Mouse (Mus musculus) embryonic facial prominence, embryonic 14.5 days (tissue): ENCODE results near the gene Ncbp1. TPM values are rescaled to one million over a fixed set of nuclear protein-coding genes. Genes with fewer than 3 reads are reported as not detected.
A peak's percentile ranks its signal among the peaks of the same experiment; 100 is the strongest.

Experiments used
- ATAC-seq: fragments of 200-750 bp; cut with Nextera tagmentation; 2 replicates; pipeline ENCODE4 v1.8.0; 2017; ENCODE audit warnings: low read depth, moderate number of reproducible peaks, moderate TSS enrichment
- DNase-seq: peaks from one replicate; pipeline ENCODE4 v3.0.0-alpha.2; 2015; ENCODE audit warnings: low spot score
- H3K27ac ChIP-seq: fragments of 300-500 bp; sonication (generic); replicated peaks from 2 replicates; pipeline ENCODE4 v1.5.1; 2014; ENCODE audit warnings: low read depth, mild to moderate bottlenecking, low read length, moderate library complexity
- H3K27me3 ChIP-seq: fragments of 300-500 bp; sonication (generic); replicated peaks from 2 replicates; pipeline ENCODE4 v1.6.1; 2014; ENCODE audit warnings: low read length; ENCODE audit not compliant: control insufficient read depth, insufficient read depth
- H3K36me3 ChIP-seq: fragments of 300-500 bp; sonication (generic); 2 replicates; pipeline ENCODE4 v1.6.1; 2014; ENCODE audit warnings: low read length, mixed read lengths; ENCODE audit not compliant: control insufficient read depth, insufficient read depth
- H3K4me1 ChIP-seq: fragments of 300-500 bp; sonication (generic); 2 replicates; pipeline ENCODE4 v1.6.1; 2014; ENCODE audit warnings: antibody characterized with exemption, low read length; ENCODE audit not compliant: control insufficient read depth, insufficient read depth
- H3K4me2 ChIP-seq: fragments of 300-500 bp; sonication (generic); 2 replicates; pipeline ENCODE4 v1.6.1; 2014; ENCODE audit warnings: low read depth, mild to moderate bottlenecking, low read length, moderate library complexity, mixed read lengths
- H3K4me3 ChIP-seq: fragments of 300-500 bp; sonication (generic); 2 replicates; pipeline ENCODE4 v1.5.1; 2014; ENCODE audit warnings: low read depth, mild to moderate bottlenecking, low read length
- H3K9ac ChIP-seq: fragments of 300-500 bp; sonication (generic); 2 replicates; pipeline ENCODE4 v1.6.1; 2014; ENCODE audit warnings: low read depth, mild to moderate bottlenecking, low read length, moderate library complexity, mixed read lengths
- H3K9me3 ChIP-seq: fragments of 300-500 bp; sonication (generic); 2 replicates; pipeline ENCODE4 v1.6.1; 2016; ENCODE audit warnings: low read length; ENCODE audit not compliant: control insufficient read depth
- WGBS: fragments of 180-500 bp; shearing (Covaris S2); extraction: QIAGEN DNeasy Blood & Tissue Kit; methylation state at CpG from one replicate; pipeline ENCODE4 v1.1.7; 2014; 5-methylcytosine and 5-hydroxymethylcytosine counted together
- polyA plus RNA-seq: library from polyadenylated mRNA; unstranded; fragments of >200 nt; fragmentation: Nextera tagmentation; extraction: Ambion mirVana; gene quantifications from 2 replicates; pipeline ENCODE4 v1.2.1, GENCODE M21; 2014

The Ncbp1 gene
- polyA plus RNA-seq, 1 experiment from 2014 or later, result 70.1 TPM

DNA sequence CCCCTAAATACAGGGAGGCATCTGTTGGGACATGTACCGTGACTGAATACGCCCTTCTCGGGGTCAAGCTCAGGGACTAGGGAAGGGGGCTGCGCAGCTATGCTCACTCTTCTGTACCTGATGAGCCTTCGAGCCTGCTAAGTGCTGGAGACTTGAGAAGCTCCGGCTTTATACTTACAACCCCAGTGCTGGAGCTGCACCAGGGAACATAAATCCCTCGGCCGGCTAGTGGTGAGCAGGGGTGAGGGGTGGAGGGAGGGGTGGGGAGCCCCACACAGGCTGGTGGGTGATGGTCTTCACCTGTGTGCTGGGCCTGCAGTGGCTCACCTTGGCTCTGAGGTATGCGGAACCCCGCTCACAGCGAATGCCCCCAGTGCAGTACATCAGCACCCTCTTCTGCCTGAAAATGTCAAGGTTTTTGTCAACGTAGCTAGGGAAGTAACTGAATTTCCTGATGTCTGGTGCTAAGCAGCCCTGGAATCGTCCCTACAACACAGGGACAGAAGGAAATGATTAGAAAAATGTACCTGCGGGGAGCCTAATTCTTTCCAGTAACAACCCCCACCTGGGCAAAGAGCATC is 18.8 kb upstream of the Ncbp1 start:
- H3K9me3 ChIP-seq, result no peaks in the 10 kb centered on the region
- H3K36me3 ChIP-seq, result peaks cover 98% of the 10 kb centered on the region
- ATAC-seq (no peak), DNase-seq (no peak)
- H3K27me3 ChIP-seq, result no peaks in the 10 kb centered on the region
- WGBS, result 91% methylated on average over 14 of the region's 14 CpGs
- no peak overlapping the region for H3K4me2 ChIP-seq
- no peak overlapping the region for H3K4me3 ChIP-seq
- H3K27ac ChIP-seq, result no peak overlapping the region
- no peak overlapping the region for H3K9ac ChIP-seq
- H3K4me1 ChIP-seq, result no peaks in the 10 kb centered on the region

- Histone ChIP-seq H3K36me3 (peaks cover 98% of the 10 kb centered on the region), H3K9ac (no peak overlapping the region), H3K27ac (no peak overlapping the region), H3K9me3 (no peaks in the 10 kb centered on the region), H3K4me1 (no peaks in the 10 kb centered on the region), H3K4me2 (no peak overlapping the region), H3K4me3 (no peak overlapping the region), H3K27me3 (no peaks in the 10 kb centered on the region)
- WGBS, result 74% methylated on average over 3 of the region's 3 CpGs
- DNase-seq, result no peak
- ATAC-seq, result no peak
Measured at GRCm38 (mm10) chr4:46120767-46121166, 17.6 kb upstream of the Ncbp1 start.

- Histone ChIP-seq H3K4me1 (no peaks in the 10 kb centered on the region), H3K9me3 (no peaks in the 10 kb centered on the region), H3K27me3 (no peaks in the 10 kb centered on the region), H3K9ac (no peak overlapping the region), H3K4me2 (no peak overlapping the region), H3K27ac (no peak overlapping the region), H3K4me3 (no peak overlapping the region), H3K36me3 (peaks cover 93% of the 10 kb centered on the region)
- DNase-seq (no peak), ATAC-seq (no peak)
- 92% methylated on average over 6 of the region's 6 CpGs for WGBS
Measured at GRCm38 (mm10) chr4:46123358-46123757, 15.1 kb upstream of the Ncbp1 start.

DNA sequence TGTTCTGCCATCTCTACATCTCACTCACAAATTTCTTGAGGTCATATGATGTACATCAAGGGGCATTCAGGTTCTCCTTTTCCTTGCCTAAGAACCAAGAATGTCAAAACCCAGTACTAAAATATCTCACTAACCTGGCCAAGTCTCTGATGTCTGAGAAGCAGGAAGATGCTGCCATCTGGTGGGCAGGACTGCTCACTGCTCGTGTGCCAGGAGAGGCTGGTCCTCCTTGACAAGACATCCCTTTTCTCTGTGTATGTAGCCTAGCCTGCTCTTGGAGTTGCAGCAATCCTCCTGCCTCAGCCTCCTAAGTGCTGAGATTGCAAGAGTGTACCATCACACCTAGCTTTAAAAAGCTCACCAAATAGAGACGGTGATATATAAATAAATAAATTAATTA is 11.9 kb upstream of the Ncbp1 start:
- H3K4me1 ChIP-seq, result no peaks in the 10 kb centered on the region
- ATAC-seq (peak; percentile 77), DNase-seq (peak; percentile 77)
- no peak overlapping the region for H3K4me2 ChIP-seq
- no peaks in the 10 kb centered on the region for H3K9me3 ChIP-seq
- no peak overlapping the region for H3K9ac ChIP-seq
- peaks cover 90% of the 10 kb centered on the region for H3K36me3 ChIP-seq
- H3K27ac ChIP-seq, result no peak overlapping the region
- 49% methylated on average over 2 of the region's 2 CpGs for WGBS
- no peaks in the 10 kb centered on the region for H3K27me3 ChIP-seq
- H3K4me3 ChIP-seq, result no peak overlapping the region

GRCm38 (mm10) chr4:46129311-46130004 is 9.0 kb upstream of the Ncbp1 start:
- Histone ChIP-seq H3K9ac (no peak overlapping the region), H3K4me2 (no peak overlapping the region), H3K27ac (no peak overlapping the region), H3K36me3 (peaks cover 91% of the 10 kb centered on the region), H3K4me1 (no peaks in the 10 kb centered on the region), H3K9me3 (no peaks in the 10 kb centered on the region), H3K27me3 (no peaks in the 10 kb centered on the region), H3K4me3 (no peak overlapping the region)
- DNase-seq (no peak), ATAC-seq (no peak)
- 89% methylated on average over 7 of the region's 8 CpGs for WGBS

DNA sequence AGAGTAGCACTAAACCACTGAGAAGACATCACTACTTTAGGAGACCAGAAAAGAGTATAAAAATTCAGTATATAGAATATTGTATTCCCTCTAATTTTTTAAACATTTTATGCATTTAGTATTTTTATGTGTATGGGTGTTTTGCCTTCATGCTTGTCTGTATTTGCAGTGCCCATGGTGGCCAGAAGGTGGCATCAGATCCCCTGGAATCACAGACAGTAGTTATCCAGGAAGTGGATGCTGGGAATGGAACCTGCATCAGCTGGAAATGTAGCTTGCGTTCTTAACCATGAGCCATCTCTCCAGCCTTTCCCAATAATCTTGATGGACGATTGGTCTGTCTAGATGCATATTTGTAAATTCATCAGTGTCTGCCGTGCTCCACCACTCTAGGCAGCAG is 8.2 kb upstream of the Ncbp1 start:
- H3K36me3 ChIP-seq, result peaks cover 91% of the 10 kb centered on the region
- no peak overlapping the region for H3K27ac ChIP-seq
- peak; percentile 38 for DNase-seq
- no peak overlapping the region for H3K4me3 ChIP-seq
- WGBS, result 70% methylated on average over 3 of the region's 3 CpGs
- no peaks in the 10 kb centered on the region for H3K27me3 ChIP-seq
- no peak for ATAC-seq
- no peak overlapping the region for H3K4me2 ChIP-seq
- no peaks in the 10 kb centered on the region for H3K9me3 ChIP-seq
- H3K4me1 ChIP-seq, result no peaks in the 10 kb centered on the region
- H3K9ac ChIP-seq, result no peak overlapping the region

DNA sequence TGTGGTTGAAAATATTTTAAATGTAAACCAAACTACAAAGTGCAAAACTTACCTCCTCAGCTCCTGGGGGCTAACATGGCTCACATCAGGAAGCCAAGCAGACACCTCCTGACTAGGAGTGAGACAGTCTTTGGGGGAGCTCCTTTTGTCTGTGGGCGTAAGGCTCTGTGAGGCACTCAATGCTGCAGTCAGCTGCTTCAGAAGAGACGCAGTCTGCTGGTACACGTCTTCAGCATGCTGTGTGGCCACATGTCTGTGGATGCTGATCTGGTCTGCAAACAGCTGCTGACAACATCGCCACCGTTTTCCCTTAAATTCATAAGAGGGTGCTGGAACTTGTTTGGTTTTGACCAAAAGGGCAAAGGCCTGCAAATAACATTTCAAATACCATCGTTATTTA is 6.6 kb upstream of the Ncbp1 start:
- DNase-seq (no peak), ATAC-seq (no peak)
- no peaks in the 10 kb centered on the region for H3K4me1 ChIP-seq
- H3K4me2 ChIP-seq, result no peak overlapping the region
- no peak overlapping the region for H3K4me3 ChIP-seq
- H3K9me3 ChIP-seq, result no peaks in the 10 kb centered on the region
- no peaks in the 10 kb centered on the region for H3K27me3 ChIP-seq
- peaks cover 81% of the 10 kb centered on the region for H3K36me3 ChIP-seq
- WGBS, result 88% methylated on average over 6 of the region's 6 CpGs
- H3K27ac ChIP-seq, result no peak overlapping the region
- no peak overlapping the region for H3K9ac ChIP-seq

- 7% methylated on average over 17 of the region's 17 CpGs for WGBS
- DNase-seq, result peak; percentile 45
- peak overlapping the region; percentile 97 for H3K4me3 ChIP-seq
- no peaks in the 10 kb centered on the region for H3K27me3 ChIP-seq
- no peaks in the 10 kb centered on the region for H3K9me3 ChIP-seq
- H3K9ac ChIP-seq, result peak overlapping the region; percentile 95
- peak overlapping the region; percentile 87 for H3K4me2 ChIP-seq
- H3K4me1 ChIP-seq, result peaks cover 15% of the 10 kb centered on the region
- H3K36me3 ChIP-seq, result peaks cover 29% of the 10 kb centered on the region
- H3K27ac ChIP-seq, result peak overlapping the region; percentile 98
- ATAC-seq, result peak; percentile 74
Measured at GRCm38 (mm10) chr4:46137629-46138286, 655 bp upstream of the Ncbp1 start.
